Mouse (Mus musculus) myocyte (in vitro differentiated cells): Measurements from ENCODE around the gene Lsm10.

Source experiments
- E2F4 ChIP-seq: IDR thresholded peaks from one replicate; pipeline ENCODE4 v1.6.1; 2011; ENCODE audit warnings: mild to moderate bottlenecking, control low read depth, moderate library complexity; ENCODE audit not compliant: insufficient read depth
- MYOG ChIP-seq, 3 experiments: IDR thresholded peaks; one replicate each; pipeline ENCODE4 v1.6.1; 2011; ENCODE audit warnings: control low read depth in 2 of 3, low read depth in 2 of 3, mild to moderate bottlenecking in 2 of 3; ENCODE audit not compliant: insufficient read length in 2 of 3, control insufficient read depth in 1 of 3, insufficient read depth in 1 of 3
- POLR2A ChIP-seq: IDR thresholded peaks from one replicate; pipeline ENCODE4 v1.6.1; 2011; ENCODE audit warnings: low read depth, mild to moderate bottlenecking, control low read depth, moderate library complexity; ENCODE audit not compliant: insufficient read length
- TCF12 ChIP-seq: IDR thresholded peaks from one replicate; pipeline ENCODE4 v1.6.1; 2011; ENCODE audit warnings: mild to moderate bottlenecking, control low read depth; ENCODE audit not compliant: poor library complexity, insufficient read depth, severe bottlenecking

GRCm38 (mm10) chr4:126130502-126130901 lies 34.1 kb downstream of the Lsm10 start:
- TF ChIP-seq POLR2A (no peak), TCF12 (no peak), MYOG (IDR thresholded peaks at IDR 0.05; ENCODE audit: control insufficient read depth in 1 of 3, insufficient read depth in 1 of 3, insufficient read length in 2 of 3, low read depth in 2 of 3) (no peak), E2F4 (no peak)
